Mouse (Mus musculus) testis, postnatal 10 days (tissue): Measurements from ENCODE around the gene Prnp.

Experiments used
- DNase-seq: peaks from one replicate; pipeline ENCODE4 v3.0.0; 2021; ENCODE audit warnings: low spot score

Gene Prnp

GRCm38 (mm10) chr2:131949767-131950597 is 40.3 kb downstream of the Prnp start:
- peak; percentile 75 for DNase-seq

- peak; percentile 40 for DNase-seq
Observed at GRCm38 (mm10) chr2:131950598-131951095, 40.9 kb downstream of the Prnp start, which contains the start of gene Prnd. Gene Prnd, plus strand, starts transcription at chr2:131950861.

- DNase-seq: peak; percentile 54
Observed at GRCm38 (mm10) chr2:131952456-131952855, 42.7 kb downstream of the Prnp start.

- peak; percentile 47 for DNase-seq
Observed at GRCm38 (mm10) chr2:131952961-131953538, 43.3 kb downstream of the Prnp start.

GRCm38 (mm10) chr2:131953711-131954110 is 44.0 kb downstream of the Prnp start:
- DNase-seq: no peak

GRCm38 (mm10) chr2:131954835-131955234 is 45.1 kb downstream of the Prnp start:
- peak; percentile 61 for DNase-seq

- DNase-seq: peak; percentile 75
Observed at GRCm38 (mm10) chr2:131955264-131955663, 45.5 kb downstream of the Prnp start.

- DNase-seq: peak; percentile 31
Observed at GRCm38 (mm10) chr2:131956336-131957256, 46.9 kb downstream of the Prnp start.

GRCm38 (mm10) chr2:131957731-131958222 is 48.0 kb downstream of the Prnp start:
- DNase-seq: peak; percentile 54

GRCm38 (mm10) chr2:131961671-131962070 is 51.9 kb downstream of the Prnp start:
- peak; percentile 25 for DNase-seq

- no peak for DNase-seq
Observed at GRCm38 (mm10) chr2:131970597-131970996, 60.9 kb downstream of the Prnp start.

- no peak for DNase-seq
Observed at GRCm38 (mm10) chr2:131971098-131971497, 61.4 kb downstream of the Prnp start.

- DNase-seq: peak; percentile 8
Observed at GRCm38 (mm10) chr2:131976663-131977062, 66.9 kb downstream of the Prnp start.

- DNase-seq: peak; percentile 44
Observed at GRCm38 (mm10) chr2:131980866-131981265, 71.1 kb downstream of the Prnp start.

GRCm38 (mm10) chr2:131982546-131983196 is 72.9 kb downstream of the Prnp start:
- DNase-seq: peak; percentile 67

GRCm38 (mm10) chr2:131987950-131988349 is 78.2 kb downstream of the Prnp start:
- DNase-seq: peak; percentile 2
